Mouse (Mus musculus): ENCODE measurements around the gene Fam69a.

- TF ChIP-seq CTCF (IDR thresholded peaks at IDR 0.05): no peak
- no peak for TF ChIP-seq POLR2A (IDR thresholded peaks at IDR 0.05; ENCODE audit: insufficient read depth, low read depth, low read length)
- no peak for TF ChIP-seq EP300 (IDR thresholded peaks at IDR 0.05; ENCODE audit: insufficient read depth, low read depth, low read length)
These were observed 41.3 kb upstream of the Fam69a start for GRCm38 (mm10) chr5:108028230-108028629.

Data from heart, adult 2 months (tissue).